Comparison of ENCODE assay signal across 24 mouse cellular contexts in the genomic region with DNA sequence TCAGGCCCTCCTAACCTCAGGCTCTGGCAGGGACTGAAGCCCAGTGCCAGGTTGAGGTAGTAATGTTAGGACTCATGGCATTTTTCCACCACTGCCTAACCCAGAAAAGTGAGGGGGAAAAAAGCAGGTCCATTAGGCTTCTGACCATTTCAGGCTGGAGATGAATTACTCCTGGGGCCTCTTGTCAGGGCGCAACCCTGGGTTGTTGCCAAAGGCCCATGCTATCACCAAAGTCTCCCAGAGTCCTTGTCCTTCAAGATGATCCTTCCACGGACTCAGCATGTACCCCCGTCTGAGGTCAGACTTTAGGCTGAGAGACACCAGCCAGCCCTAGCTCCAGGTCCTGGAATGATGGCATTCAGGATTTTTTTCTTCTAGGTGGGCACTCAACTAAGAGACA.
"Had no signal": no experiment of that assay in that cellular context is flagged by ENCODE, and none has a peak within 500 bp of the region (broad histone marks: within the 10 kb centered on the region; RNA-seq: fewer than 3 reads in every experiment).

No protein-coding gene starts in this region.

- DNase-seq: gastrocnemius, adult 2 months; gastrocnemius, postnatal 14 days; gastrocnemius, postnatal 36 days; heart, adult 18-20 months; heart, postnatal 14 days; heart, postnatal 36 days; kidney, adult 11 months; kidney, adult 2 months; kidney, adult 9 months; kidney, postnatal 14 days; kidney, postnatal 36 days; layer of hippocampus, adult 9-11 months; layer of hippocampus, postnatal 36 days; left cerebral cortex, postnatal 4 days had no signal

- H3K9ac ChIP-seq: heart, embryonic 12.5 days; hindbrain, embryonic 13.5 days; hindbrain, embryonic 15.5 days; kidney, embryonic 15.5 days; limb, embryonic 13.5 days; limb, embryonic 15.5 days had no signal

- H3K4me2 ChIP-seq: heart, embryonic 12.5 days; limb, embryonic 15.5 days had no signal

- H3K36me3 ChIP-seq: heart, embryonic 10.5 days; heart, embryonic 12.5 days; hindbrain, embryonic 13.5 days; hindbrain, embryonic 15.5 days; kidney, embryonic 15.5 days; limb, embryonic 13.5 days; limb, embryonic 15.5 days had no signal

- H3K9me3 ChIP-seq: heart, embryonic 10.5 days; heart, embryonic 12.5 days; hindbrain, embryonic 13.5 days; hindbrain, embryonic 15.5 days; kidney, embryonic 15.5 days; limb, embryonic 13.5 days; limb, embryonic 15.5 days had no signal

- ATAC-seq: forebrain, embryonic 16.5 days; hindbrain, postnatal 0 days had no signal

- H3K4me3 ChIP-seq: gastrocnemius, adult 2 months; heart, embryonic 10.5 days; heart, embryonic 12.5 days; hindbrain, embryonic 15.5 days; limb, embryonic 15.5 days had no signal

- H3K27ac ChIP-seq: heart, embryonic 10.5 days; hindbrain, embryonic 13.5 days; hindbrain, embryonic 15.5 days; hindbrain, postnatal 0 days; kidney, embryonic 15.5 days; kidney, postnatal 0 days; limb, embryonic 13.5 days; limb, embryonic 15.5 days had no signal
